Mouse (Mus musculus) brain, adult 2 months (tissue): ENCODE results near the gene Myo10.

Experiments used
- DNase-seq: peaks from one replicate; pipeline ENCODE4 v3.0.0; 2011; ENCODE audit warnings: low read depth, low spot score

Myo10 gene

DNA sequence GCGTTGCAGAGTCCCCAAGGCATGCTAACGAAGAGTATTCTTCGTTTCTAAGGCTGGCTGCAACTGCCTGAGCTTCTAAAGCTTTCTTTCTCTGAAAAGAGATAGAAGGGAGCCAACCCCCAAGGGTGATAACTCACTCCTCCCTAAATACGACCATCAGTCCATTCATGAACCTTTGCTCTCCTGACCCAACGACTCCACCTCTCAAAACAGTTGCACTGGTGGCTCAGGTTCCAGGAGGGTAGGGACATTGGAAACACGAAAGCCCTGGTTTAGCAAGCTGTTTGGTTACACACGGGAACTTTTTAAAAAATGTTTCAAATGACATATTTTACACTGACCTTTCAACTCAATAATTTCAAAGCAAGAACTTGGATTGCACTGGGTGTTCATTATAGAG lies 29.5 kb downstream of the Myo10 start:
- DNase-seq, result no peak

DNA sequence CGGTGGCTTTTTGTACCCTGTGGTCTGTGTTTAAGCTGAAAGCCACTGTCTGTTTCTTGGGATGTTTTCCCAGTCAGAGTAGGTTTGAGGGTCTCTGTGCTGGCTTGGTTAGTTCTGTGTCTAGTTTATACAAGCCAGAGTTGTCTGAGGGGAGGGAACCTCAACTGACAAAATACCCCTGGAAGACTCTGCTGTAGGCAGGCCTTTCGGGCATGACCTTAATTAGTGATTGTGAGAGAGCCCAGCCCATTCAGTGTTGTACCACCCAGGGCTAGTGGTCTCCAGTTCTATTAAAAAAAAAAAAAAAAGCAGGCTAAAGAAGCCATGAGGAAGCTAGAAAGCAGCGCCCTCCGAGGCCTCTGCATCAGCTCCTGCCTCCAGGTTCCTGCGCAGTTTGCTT lies 30.0 kb downstream of the Myo10 start:
- DNase-seq, result no peak

DNA sequence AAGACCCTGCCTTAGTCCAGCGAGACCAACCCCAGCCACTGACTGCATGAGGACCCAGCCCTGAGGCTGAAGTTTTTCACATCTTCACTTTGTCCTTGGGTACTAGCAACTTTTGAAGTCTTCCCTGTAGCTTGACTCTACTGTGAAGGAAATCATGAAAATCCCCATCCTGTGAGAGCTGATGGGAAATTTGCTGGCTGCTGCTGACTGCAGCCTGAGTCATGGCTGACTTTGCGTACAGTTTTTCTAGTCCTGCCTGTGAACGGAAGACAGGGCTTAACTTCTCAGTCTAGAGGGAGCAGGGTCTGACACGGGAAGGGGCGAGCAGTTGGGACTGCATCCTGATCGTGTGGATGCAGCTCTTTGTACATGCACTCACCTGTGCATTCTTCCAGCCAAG lies 30.6 kb downstream of the Myo10 start:
- no peak for DNase-seq

DNA sequence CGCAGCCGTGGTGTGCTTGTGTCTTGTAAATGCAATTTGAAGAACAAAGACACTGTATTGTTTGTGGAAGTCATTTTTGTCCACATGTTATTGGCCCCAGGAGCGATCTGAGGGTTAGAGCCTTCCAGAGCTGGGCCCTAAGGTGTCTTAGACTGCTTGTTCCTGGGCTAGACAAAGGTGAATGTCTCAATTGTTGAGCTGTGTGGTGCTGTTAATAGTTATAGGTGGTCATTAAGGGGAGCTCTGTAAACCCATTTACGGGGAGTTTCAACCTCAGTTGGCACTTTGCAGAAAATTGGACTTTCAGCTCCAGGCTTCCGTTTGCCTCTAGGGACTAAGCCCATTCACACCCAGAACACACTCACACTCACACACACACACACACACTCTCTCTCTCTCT lies 31.4 kb downstream of the Myo10 start:
- DNase-seq, result no peak

DNA sequence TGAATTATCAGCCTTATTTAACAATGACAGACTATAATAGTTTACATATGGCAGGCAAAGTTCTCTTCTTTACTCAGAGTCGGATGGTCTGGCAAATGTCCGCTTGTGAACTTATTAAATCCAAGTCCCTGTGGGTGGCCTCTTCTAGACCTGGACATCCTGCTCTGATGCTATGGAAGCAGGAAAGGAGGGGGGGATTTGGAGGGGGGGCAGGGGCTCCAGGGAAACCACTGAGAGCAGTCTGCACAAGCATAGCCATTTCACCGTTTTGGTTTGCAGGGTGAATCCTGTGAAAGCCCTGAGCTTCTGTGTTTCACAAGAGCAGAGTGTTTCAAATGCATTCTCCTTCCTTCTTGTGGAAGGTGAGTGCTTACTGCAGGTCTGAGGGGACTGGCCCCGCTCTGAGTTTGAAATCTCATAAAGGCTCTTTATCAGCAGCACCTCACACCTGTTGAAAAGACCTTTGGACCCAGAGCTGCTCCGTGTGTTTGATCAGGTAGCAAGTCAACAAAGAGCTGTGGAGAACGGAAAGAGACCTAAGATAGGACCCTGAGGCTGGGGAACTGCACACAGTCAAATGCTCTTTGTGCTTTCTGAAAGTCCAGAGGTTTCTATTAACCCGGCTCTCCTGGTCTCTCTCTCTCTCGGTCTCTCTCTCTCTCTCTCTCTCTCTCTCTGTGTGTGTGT lies 40.7 kb downstream of the Myo10 start:
- no peak for DNase-seq

DNA sequence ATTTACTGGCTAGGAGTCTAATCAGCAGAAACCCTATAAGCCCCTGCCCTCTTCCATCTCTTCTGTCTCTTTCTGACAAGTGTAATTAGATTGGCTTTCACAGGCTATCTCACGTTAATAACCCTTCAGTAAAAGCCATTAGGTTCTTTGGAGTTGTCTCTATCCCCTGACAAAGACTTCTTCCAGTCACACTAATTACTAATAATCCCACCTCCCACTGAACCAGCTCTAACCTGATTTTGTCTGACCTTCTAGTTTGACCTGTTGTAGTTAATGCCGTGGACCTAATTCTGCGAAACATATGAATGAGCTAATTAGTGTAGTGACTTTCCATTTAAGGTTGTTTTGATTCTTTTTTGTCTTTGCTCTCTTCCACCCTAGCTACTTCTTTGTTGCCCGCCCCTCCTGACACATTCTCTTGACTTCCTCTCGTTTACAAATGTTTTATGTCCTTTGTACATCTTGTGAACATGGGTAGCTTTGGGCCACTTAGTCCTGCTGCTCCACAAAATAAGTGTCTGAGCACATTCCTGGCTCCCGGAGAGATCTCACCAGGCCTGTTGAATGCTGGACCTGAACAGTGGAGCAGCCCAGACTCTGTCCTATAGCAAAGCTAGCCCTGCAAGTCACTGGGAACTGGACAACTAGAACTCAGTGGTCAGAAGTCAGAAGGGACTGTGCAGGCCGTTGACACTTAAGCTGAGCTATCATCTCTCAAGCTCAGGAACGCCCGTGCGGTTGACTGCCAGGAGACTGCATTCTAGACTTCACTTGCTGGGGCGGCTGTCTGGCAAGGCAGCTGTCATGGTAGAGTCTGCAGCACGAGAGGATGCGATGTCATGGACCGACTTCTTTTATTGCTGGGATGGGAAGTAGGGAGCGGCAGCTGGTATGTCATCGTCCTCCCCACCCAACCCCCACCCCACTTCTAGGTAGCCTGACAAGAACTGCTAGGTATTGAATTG lies 47.2 kb downstream of the Myo10 start:
- peak; percentile 18 for DNase-seq

DNA sequence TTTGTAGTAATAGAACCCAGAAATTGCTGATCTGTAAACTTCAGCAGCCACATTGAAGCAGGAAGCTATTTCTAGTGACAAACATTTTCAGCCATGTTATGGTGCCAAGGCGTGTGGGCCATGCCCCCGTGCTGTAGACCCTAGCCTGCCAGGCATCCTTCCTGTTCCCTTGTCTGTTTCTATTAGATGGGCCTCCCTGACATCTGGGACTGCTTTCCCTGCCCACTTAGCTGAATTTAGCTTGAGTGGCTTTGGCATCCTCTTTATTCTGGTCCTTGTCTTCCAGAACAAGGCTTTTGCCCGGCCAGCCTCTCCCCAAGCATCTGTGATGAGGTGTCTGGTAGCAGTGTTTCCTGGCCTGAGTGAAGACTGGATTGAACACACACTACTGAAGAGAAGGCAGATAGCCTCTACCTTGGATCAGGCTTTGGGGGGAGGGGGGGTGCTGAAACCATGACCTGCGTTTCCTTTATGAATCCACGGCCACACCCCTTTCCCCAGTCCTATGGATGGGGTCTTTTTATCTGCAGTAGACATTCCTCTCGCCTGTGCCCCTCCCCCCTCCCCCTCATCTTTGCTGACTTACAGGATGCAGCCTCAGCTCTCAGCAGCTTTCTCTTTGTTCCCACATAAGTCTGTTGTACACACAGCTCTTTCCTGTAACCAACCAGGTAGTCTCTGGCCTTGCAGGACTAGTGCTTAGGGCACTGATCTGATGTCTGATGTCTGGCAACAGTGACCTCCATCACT lies 51.1 kb downstream of the Myo10 start:
- no peak for DNase-seq

DNA sequence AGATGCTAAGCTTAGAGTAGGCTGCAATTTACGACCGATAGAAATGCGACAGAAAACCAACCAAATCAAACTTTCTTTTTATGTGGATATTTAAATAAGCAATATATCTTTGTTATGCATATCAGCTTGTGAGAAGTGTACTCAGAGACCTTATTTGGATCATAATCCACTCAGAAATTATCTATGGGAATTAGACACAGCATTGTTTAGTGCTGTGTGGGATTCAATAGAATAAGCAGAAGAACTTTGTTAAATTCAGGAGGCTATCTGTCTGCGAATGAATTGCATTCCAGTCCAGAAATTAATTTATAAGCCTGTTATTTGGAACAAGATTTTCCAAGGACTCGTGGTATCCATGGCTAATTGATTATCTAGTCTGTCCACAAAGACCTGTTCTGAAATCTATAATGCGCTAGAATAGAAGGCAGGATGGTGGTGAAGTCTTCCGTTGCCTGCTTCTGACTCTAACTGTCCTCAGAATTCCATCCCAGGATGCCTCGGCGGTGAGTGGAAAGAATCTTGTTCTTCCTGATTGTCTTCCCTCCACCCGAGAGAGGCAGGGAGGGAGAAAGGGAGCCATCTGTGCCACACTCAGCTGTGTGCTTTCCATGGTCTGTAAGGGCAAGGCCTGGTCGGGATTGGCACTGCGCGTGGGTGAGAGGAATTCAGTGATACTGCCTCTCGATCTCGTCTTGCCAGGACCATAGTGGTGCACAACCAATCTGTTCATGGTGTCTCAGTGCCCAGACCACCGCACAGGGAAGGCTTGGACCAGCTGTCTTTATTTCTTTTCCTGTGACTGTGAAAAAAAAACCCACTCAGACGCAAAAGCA lies 52.0 kb downstream of the Myo10 start:
- peak; percentile 78 for DNase-seq

DNA sequence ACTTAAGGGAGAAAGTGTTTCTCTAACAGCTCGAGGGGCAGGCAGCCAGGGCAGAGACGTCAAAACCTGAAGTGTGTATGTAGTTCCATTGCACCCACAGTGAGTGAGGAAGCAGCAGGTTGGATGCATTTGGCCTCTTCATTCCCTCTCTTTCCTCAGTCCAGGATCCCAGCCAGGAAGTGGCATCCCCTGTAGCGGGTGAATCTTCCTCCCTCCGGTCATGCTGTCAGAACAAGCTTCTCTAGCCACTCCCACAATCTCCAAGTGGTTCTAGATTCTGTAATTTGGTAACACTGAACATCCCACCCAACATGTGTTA lies 52.6 kb downstream of the Myo10 start:
- no peak for DNase-seq

DNA sequence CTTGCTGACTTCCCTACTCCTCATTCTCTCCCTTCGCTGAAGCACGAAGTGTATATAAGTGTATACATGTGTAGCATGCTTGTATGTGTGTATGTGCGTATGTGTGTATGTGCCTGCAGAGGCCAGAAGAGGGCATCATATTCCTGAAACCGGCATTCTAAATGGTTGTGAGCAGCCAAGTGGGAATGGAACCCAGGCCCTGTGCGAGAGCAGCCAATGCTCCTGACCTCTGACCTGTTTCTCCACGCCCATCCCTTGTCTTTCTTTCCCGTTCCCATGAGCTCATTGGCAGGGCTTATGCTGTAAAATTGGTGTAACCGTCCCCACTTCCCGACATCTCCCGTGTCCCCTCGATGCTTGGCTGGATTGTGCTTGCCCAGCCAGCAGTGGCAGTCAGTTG lies 53.0 kb downstream of the Myo10 start:
- no peak for DNase-seq

DNA sequence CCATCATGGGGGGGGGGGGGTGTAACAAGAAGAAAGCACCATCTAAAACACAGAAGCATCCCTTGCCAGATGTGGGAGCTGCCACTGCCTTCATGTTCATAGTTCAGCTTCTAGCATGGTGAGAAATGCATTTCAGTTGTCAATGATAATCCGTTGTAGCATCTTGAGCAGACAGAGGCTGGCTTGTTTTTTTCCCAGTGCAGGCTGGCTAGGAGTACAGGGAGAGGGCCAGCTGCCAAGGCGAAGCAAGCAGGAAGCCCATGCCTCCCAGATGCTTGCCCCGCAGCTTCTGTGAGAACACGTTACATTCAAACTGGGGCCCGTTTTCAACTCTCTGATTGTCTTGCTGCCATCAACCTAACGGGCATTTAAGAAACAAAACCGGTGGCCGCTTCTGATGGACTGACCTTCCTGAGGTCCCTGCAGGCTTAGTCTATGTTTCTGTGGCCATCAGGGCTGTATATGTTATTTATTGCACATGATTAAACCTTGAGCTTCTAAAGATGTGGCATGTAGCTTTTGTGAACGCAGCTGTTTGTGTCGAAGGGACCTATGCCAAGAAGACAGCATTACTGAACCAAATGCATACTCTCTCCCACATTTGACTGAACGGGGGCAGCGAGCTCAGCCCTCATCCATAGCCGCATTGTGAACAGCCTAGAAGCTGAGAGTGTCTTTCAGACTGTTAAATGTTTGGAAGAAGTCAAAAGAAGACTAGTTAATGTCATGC lies 53.9 kb downstream of the Myo10 start:
- DNase-seq, result peak; percentile 52

DNA sequence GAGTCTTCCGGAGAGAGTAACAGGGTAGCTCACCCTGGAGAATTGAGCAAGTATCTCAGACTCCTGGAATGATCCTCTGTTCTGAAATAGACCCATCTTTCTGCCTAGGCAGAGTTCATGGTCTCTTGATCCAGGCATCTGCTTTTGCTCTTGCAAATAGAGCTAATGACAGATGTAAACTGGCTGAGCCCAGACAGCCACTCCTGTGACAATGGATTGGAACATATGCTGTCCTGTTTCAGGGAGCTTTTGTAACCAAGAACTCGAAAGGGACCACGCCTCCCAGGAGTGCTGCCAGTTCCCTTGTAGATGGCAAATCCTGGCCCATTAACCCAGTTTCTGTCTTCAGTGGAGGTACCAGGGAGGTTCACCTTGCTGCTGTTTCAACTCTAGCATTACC lies 56.8 kb downstream of the Myo10 start:
- peak; percentile 74 for DNase-seq

DNA sequence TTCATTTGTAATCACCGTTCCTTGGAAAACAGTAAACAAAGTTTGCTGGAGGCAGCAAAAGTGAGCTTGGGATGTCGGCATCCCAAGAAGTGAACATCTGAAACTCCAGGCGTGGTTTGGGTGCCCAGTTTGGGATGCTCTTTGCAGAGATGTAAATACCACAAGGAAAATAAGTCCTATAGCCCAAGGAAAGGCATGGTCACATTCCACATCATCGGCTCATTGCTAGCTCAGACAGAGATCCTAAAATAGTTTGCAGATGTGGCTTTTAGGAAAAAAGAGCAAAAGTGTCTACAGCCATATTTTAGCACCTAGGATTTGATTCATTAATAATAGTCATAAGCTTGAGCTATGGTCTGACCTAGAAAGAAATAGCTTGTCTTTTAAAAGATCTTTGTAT lies 57.3 kb downstream of the Myo10 start:
- no peak for DNase-seq

DNA sequence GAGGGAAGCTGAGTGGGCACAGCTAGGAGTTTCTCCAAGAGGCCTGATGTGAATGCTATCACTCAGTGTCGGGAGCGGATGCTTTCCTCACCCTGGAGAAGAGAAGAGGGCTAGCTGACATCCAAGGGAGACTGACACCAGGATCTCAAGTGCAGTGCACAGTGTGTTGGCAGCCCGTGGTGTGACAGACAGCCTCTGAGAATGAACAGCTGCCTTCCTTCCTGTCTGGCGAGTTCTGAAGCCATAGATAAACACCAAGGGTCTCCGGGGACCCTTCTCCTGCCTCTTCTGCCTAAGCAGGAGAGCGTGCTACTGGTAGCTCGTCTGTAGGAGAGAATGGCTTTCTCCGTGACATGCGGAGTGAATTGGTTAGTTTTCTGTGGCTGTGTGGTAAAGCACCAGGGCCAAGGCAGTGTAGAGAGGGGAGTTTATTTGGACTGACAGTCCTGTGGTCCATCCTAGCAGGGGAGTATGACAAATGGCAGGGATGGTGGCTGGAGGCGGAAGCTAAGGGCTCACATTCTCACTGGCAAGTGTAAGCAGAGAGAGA lies 58.0 kb downstream of the Myo10 start:
- peak; percentile 21 for DNase-seq

DNA sequence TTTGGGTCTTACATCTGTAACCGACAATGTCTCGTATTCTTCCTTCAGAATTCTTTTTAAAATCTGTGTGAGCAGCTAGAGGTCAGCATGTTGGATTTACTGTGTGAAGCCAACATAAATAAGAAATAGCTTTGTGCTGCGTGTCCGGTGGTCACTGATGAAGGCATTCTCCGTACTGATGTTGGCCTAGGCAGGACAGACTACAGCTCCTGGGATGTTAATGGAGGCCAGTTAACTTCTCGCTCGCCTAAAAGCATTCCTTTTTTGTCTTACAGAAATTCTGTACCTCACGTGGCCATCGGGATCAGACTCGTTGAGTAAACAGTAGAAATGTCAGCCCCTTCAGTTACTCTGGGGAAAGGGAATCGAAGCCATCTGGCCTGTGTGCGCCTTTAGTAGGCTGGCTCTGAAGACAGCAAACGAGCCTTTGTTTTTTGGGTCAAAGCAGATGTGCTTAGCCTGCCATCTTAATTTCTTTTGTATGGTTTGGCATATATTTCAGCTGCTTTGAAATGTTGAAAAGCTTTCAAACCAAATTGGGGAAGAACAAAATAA lies 60.7 kb downstream of the Myo10 start:
- DNase-seq, result no peak

DNA sequence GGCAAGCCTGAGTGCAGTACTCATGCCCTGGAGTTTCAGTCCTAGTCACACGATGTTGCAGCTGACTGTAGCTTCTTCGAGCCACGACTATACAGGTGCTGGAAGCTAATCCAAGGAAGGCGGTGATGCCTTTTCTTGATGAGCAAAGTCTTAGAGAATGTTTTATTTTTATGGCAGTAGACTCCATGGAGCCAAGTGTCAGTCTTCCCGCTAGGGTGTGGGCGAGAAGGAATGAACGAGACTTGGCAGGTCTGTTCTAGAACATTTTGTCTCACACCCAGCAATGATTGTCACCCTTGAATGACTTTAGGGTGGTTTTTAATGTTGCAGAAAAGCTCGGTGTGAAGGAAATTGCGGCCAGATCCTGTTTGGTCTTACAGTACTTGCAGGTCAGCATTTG lies 62.9 kb downstream of the Myo10 start:
- DNase-seq, result peak; percentile 54

DNA sequence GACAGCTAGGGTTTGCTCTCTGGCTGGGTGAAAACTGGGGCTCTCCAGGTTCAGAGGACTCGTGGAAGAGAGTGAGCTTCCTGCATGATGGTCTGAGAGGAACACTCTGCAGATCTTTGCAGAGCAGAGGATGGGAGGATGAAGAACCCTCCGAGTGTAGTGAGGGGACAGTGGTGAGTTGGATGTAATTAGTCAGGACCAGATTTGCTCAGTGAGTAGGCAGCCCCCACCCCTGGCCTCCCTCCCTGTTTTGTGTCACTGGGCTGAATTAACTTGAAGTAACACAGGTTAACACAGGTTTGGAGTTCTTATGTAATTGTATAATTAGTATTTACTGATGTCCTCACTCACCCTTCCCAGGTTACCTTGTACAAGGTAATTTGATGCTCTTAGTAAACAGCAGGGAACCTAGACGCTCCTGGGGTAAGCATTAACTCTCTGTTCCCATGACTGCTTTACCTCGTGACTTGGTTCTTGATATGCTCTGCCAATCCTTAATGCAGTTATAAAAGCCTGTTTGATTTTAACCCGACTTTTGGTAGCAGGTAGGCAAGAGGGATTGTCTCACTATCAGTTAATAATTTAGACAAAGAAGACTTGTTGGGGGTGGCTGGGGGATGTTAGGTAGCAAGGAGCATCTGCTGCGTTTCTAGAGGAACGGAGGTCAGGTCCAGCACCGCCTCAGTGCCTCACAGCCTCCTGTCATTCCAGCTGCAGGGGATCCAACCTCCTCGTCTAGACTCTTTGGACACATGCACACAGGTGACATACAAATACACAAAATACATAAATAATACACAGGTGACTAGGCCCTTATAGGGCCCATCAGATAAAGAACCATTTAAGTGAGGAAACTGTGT lies 66.3 kb downstream of the Myo10 start:
- DNase-seq, result no peak

DNA sequence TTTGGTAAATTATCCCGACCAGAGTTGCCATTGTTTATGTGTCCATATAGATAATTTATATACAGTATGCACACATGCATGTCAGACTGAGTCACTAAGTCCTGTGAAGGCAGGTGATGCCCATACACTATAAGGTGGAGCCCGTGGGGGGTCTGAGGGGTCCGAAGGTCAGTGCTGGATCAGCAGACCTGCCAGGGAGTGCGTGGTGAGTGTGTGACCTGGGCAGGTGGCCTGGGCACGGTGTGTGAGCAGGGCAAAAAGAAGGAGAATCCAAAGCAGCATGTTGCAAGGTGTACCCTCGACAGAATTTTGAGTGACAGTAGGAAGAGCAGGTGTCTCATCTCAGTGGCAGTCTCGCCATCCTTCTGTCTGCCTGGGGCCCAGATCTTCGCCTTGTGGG lies 67.2 kb downstream of the Myo10 start:
- no peak for DNase-seq

DNA sequence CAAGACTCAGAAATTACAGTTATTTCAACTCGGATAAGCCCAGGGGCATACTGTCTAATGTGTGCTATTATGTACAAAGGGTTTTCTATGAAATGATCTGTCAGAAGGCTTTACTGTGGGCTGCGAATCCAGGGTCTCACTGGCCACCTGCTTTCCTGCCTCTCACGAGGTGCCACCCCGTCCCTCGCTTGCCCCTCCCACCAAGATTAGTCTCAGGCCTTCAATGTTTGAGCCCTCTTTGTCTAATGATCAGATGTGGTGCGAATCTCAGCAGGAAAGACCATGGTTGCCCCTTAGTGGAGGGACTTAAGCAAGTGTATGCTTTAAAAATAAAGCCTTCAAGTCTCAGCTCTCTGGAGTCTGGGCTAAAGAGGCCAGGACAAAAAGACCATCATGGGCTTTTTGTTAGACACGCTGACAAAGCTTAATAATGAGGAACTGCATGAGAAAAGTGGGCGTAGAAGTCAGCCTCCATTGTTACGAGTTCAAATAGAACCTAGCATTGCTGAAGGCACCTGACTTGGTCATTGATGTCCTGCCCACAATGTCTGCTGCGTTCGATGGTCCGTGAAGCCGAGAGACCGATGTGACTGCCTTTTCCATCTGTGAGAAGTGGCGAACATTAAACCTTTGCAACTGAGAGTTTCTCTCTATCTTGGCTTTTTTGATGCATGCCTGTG lies 67.9 kb downstream of the Myo10 start:
- no peak for DNase-seq
